Mouse (Mus musculus) heart, postnatal 0 days (tissue): ENCODE results near the gene Gprc5a. TPM values are rescaled to one million over a fixed set of nuclear protein-coding genes. Genes with fewer than 3 reads are reported as not detected.

Source experiments
- ATAC-seq: fragments of 200-750 bp; cut with Nextera tagmentation; 2 replicates; pipeline ENCODE4 v1.8.0; 2017; ENCODE audit warnings: low read depth, moderate number of reproducible peaks, moderate library complexity; ENCODE audit not compliant: insufficient read depth
- DNase-seq: peaks from one replicate; pipeline ENCODE4 v3.0.0-alpha.2; 2016; ENCODE audit warnings: low spot score
- H3K27ac ChIP-seq: fragments of 300-500 bp; sonication (generic); 2 replicates; pipeline ENCODE4 v1.5.1; 2014; ENCODE audit warnings: low read depth, mild to moderate bottlenecking
- H3K27me3 ChIP-seq: fragments of 300-500 bp; sonication (generic); 2 replicates; pipeline ENCODE4 v1.6.1; 2014; ENCODE audit warnings: low read length, mixed read lengths; ENCODE audit not compliant: control insufficient read depth, insufficient read depth
- H3K36me3 ChIP-seq: fragments of 300-500 bp; sonication (generic); replicated peaks from 2 replicates; pipeline ENCODE4 v1.6.1; 2014; ENCODE audit warnings: low read length, mixed read lengths; ENCODE audit not compliant: control insufficient read depth, insufficient read depth
- H3K4me1 ChIP-seq: fragments of 300-500 bp; sonication (generic); 2 replicates; pipeline ENCODE4 v1.6.1; 2014; ENCODE audit warnings: antibody characterized with exemption; ENCODE audit not compliant: control insufficient read depth, insufficient read depth
- H3K4me2 ChIP-seq: fragments of 300-500 bp; sonication (generic); 2 replicates; pipeline ENCODE4 v1.6.1; 2014; ENCODE audit warnings: low read depth, mild to moderate bottlenecking, low read length, moderate library complexity
- H3K4me3 ChIP-seq: fragments of 300-500 bp; sonication (generic); 2 replicates; pipeline ENCODE4 v1.5.1; 2014; ENCODE audit warnings: low read depth, low read length
- H3K9ac ChIP-seq: fragments of 300-500 bp; sonication (generic); replicated peaks from 2 replicates; pipeline ENCODE4 v1.6.1; 2014; ENCODE audit warnings: low read depth, low read length, mixed read lengths
- H3K9me3 ChIP-seq: fragments of 300-500 bp; sonication (generic); replicated peaks from 2 replicates; pipeline ENCODE4 v1.6.1; 2016; ENCODE audit warnings: low read length; ENCODE audit not compliant: control insufficient read depth
- CTCF ChIP-seq: IDR thresholded peaks from 2 replicates; pipeline ENCODE4 v1.5.1; 2016; ENCODE audit warnings: antibody characterized with exemption, control low read depth, low read depth
- EP300 ChIP-seq: IDR thresholded peaks from 2 replicates; pipeline ENCODE4 v1.6.1; 2016; ENCODE audit warnings: antibody characterized with exemption, low read depth
- WGBS: fragments of 180-500 bp; shearing (Covaris S2); extraction: QIAGEN DNeasy Blood & Tissue Kit; methylation state at CpG from one replicate; pipeline ENCODE4 v1.1.7; 2014; 5-methylcytosine and 5-hydroxymethylcytosine counted together
- polyA plus RNA-seq: library from polyadenylated mRNA; unstranded; fragments of >200 nt; fragmentation: Nextera tagmentation; extraction: Ambion mirVana; gene quantifications from 2 replicates; pipeline ENCODE4 v1.2.1, GENCODE M21; 2015
- total RNA-seq: library from RNA; depleted of rRNA; stranded (reverse); fragments of >200 nt; gene quantifications from 2 replicates; pipeline ENCODE4 v1.2.3, GENCODE M21; 2014; ENCODE audit warnings: low replicate concordance

The Gprc5a gene
- total and polyA plus RNA-seq, 2 experiments from 2014 or later, result 2.3 TPM; not detected in 1

- H3K9me3 ChIP-seq, result no peaks in the 10 kb centered on the region
- ATAC-seq (no peak), DNase-seq (no peak)
- H3K27ac ChIP-seq, result no peak overlapping the region
- no peak overlapping the region for H3K9ac ChIP-seq
- H3K4me1 ChIP-seq, result peaks cover 5% of the 10 kb centered on the region; the same call in 1 of the 2 replicates
- H3K27me3 ChIP-seq, result 0 out of 2 replicates have a peak, but pooled peaks cover 5% of the 10 kb centered on the region
- TF ChIP-seq EP300, result no peak
- no peak for TF ChIP-seq CTCF
- H3K36me3 ChIP-seq, result no peaks in the 10 kb centered on the region
- H3K4me3 ChIP-seq, result no peak overlapping the region
- 64% methylated on average over 2 of the region's 2 CpGs for WGBS
- no peak overlapping the region for H3K4me2 ChIP-seq
Observed at GRCm38 (mm10) chr6:135070347-135070746, 4.9 kb downstream of the Gprc5a start.

DNA sequence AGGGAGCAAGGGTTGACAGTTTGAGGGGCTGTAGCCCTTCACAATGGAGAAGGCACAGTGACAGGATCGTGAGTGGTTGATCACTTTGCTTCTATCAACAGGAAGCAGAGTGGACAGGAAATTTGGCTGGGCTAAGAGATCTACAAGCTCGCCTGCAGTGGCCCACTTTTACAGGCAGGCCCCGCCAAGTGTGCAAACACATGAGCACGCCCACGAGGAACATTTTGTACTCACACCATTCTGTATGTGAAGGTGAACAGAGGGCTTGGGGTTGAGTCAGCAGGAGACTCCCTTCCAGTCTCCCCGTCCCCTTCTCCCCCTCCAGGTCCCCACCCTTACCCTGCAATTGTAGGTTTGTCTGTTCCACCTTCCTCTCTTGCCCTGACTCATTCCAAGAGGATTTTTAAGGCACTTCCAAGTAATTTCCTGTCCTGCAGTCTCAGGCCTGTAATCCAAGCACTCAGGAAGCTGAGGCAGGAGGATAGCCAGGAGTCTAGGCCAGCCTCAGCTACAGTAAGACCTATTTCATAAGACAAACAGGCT lies 9.0 kb downstream of the Gprc5a start:
- Histone ChIP-seq H3K9ac (no peak overlapping the region), H3K9me3 (no peaks in the 10 kb centered on the region), H3K4me2 (no peak overlapping the region), H3K4me3 (no peak overlapping the region), H3K4me1 (no peaks in the 10 kb centered on the region), H3K27me3 (no peaks in the 10 kb centered on the region), H3K27ac (peak overlapping the region; percentile 38; the same call in 1 of the 2 replicates), H3K36me3 (no peaks in the 10 kb centered on the region; the same call in 1 of the 2 replicates)
- DNase-seq (no peak), ATAC-seq (no peak; the same call in 1 of the 2 replicates)
- no peak for TF ChIP-seq CTCF
- TF ChIP-seq EP300, result no peak
- WGBS, result 61% methylated on average over 6 of the region's 6 CpGs

GRCm38 (mm10) chr6:135076202-135076601 lies 10.8 kb downstream of the Gprc5a start:
- Histone ChIP-seq H3K36me3 (no peaks in the 10 kb centered on the region; the same call in 1 of the 2 replicates), H3K9me3 (no peaks in the 10 kb centered on the region), H3K4me1 (no peaks in the 10 kb centered on the region), H3K4me2 (no peak overlapping the region), H3K4me3 (no peak overlapping the region), H3K9ac (no peak overlapping the region), H3K27ac (no peak overlapping the region), H3K27me3 (no peaks in the 10 kb centered on the region)
- 62% methylated on average over 3 of the region's 3 CpGs for WGBS
- DNase-seq (no peak), ATAC-seq (no peak)
- TF ChIP-seq CTCF (no peak), EP300 (no peak)

GRCm38 (mm10) chr6:135078420-135078819 lies 13.0 kb downstream of the Gprc5a start:
- TF ChIP-seq CTCF (no peak), EP300 (no peak)
- 39% methylated on average over 12 of the region's 12 CpGs for WGBS
- Histone ChIP-seq H3K27me3 (no peaks in the 10 kb centered on the region), H3K4me3 (no peak overlapping the region), H3K9ac (no peak overlapping the region), H3K9me3 (no peaks in the 10 kb centered on the region), H3K4me1 (no peaks in the 10 kb centered on the region), H3K4me2 (no peak overlapping the region), H3K27ac (no peak overlapping the region), H3K36me3 (no peaks in the 10 kb centered on the region; the same call in 1 of the 2 replicates)
- DNase-seq (no peak), ATAC-seq (no peak)

- Histone ChIP-seq H3K9ac (no peak overlapping the region), H3K4me1 (no peaks in the 10 kb centered on the region), H3K27me3 (no peaks in the 10 kb centered on the region), H3K4me3 (no peak overlapping the region), H3K4me2 (no peak overlapping the region), H3K9me3 (no peaks in the 10 kb centered on the region), H3K27ac (no peak overlapping the region), H3K36me3 (no peaks in the 10 kb centered on the region; the same call in 1 of the 2 replicates)
- WGBS, result 66% methylated on average over 10 of the region's 10 CpGs
- ATAC-seq, result no peak
- TF ChIP-seq CTCF (no peak), EP300 (no peak)
- DNase-seq, result no peak
Observed at GRCm38 (mm10) chr6:135083991-135084502, 18.6 kb downstream of the Gprc5a start.

DNA sequence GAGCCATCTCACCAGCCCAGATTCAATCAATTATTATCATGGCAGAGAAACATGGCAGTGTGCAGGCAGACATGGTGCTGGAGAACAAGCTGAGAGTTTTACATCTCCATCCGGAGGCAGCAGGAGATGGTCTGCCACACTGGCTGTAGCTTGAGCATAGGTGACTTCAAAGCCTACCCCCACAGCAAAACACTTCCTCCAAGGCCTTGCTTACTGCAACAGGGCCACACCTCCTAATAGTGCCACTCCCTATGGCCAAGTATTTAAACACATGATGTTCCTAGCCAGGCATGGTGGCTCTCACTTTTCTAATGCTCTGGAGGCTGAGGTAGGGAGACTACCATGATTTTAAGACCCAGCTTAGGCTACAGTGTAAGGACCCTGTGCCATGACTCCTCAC lies 20.3 kb downstream of the Gprc5a start:
- no peaks in the 10 kb centered on the region for H3K36me3 ChIP-seq
- WGBS, result 100% methylated on average over 1 of the region's 1 CpGs
- ATAC-seq, result no peak
- no peak overlapping the region for H3K9ac ChIP-seq
- no peak overlapping the region for H3K4me3 ChIP-seq
- no peak overlapping the region for H3K27ac ChIP-seq
- TF ChIP-seq CTCF (no peak), EP300 (no peak)
- H3K9me3 ChIP-seq, result no peaks in the 10 kb centered on the region
- no peak for DNase-seq
- H3K27me3 ChIP-seq, result no peaks in the 10 kb centered on the region
- H3K4me1 ChIP-seq, result no peaks in the 10 kb centered on the region
- H3K4me2 ChIP-seq, result no peak overlapping the region
